Mouse (Mus musculus) CD4-positive, CD25-positive, alpha-beta regulatory T cell (primary cell): Measurements from ENCODE around the gene 4921511M17Rik. TPM values are rescaled to one million over a fixed set of nuclear protein-coding genes. Genes with fewer than 3 reads are reported as not detected.

Experiments used
- polyA plus RNA-seq: library from polyadenylated mRNA; unstranded; fragments of 100-300 nt; shearing (Covaris generic); gene quantifications from one replicate; pipeline ENCODE4 v1.2.1, GENCODE M21; 2017

4921511M17Rik gene
- polyA plus RNA-seq = not detected

DNA sequence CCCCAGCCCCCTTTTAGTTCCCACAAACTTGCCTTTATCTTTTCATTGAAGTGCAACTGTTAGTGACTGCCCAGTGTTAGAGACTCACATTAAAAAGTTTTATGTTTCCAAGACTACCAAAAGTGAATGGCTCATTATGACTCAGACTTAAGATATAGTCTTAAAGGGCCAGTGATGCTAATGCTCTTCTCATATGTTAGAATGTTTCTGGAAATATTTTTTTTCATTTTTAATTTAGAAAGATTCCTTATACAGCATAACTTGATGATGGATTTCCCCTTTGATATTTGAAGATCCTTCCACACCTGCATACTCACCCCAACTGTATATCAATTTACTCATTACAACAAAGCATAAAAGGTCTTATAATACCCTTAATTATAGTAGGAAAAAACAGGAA is at the start of gene 4921511M17Rik:
Gene 4921511M17Rik (minus strand): TSS at position 101 of the 400 bp plus-strand sequence.

DNA sequence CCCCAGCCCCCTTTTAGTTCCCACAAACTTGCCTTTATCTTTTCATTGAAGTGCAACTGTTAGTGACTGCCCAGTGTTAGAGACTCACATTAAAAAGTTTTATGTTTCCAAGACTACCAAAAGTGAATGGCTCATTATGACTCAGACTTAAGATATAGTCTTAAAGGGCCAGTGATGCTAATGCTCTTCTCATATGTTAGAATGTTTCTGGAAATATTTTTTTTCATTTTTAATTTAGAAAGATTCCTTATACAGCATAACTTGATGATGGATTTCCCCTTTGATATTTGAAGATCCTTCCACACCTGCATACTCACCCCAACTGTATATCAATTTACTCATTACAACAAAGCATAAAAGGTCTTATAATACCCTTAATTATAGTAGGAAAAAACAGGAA is 21.3 kb upstream of the 4921511M17Rik start, which contains the start of gene Gm10057:
Gene Gm10057 (minus strand): TSS at position 101 of the 400 bp plus-strand sequence.

DNA sequence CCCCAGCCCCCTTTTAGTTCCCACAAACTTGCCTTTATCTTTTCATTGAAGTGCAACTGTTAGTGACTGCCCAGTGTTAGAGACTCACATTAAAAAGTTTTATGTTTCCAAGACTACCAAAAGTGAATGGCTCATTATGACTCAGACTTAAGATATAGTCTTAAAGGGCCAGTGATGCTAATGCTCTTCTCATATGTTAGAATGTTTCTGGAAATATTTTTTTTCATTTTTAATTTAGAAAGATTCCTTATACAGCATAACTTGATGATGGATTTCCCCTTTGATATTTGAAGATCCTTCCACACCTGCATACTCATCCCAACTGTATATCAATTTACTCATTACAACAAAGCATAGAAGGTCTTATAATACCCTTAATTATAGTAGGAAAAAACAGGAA is 21.1 kb downstream of the 4921511M17Rik start, which contains the start of gene Samt1:
Gene Samt1 (minus strand): TSS at position 101 of the 400 bp plus-strand sequence.

Other genes starting within 250 kb of the 4921511M17Rik start
- 21.3 TPM for gene Spin2c, start 201.6 kb downstream of the 4921511M17Rik start, polyA plus RNA-seq
- gene Samt1, start 21.2 kb downstream of the 4921511M17Rik start, polyA plus RNA-seq = not detected
- not detected for gene Gm10057, start 21.2 kb upstream of the 4921511M17Rik start, polyA plus RNA-seq
- not detected for gene Gm15140, start 86.9 kb upstream of the 4921511M17Rik start, polyA plus RNA-seq